8 mouse cellular contexts compared by ENCODE assay signal in genomic region chr9:67044551-67045305, GRCm38 (mm10). TPM values are rescaled to one million over a fixed set of nuclear protein-coding genes. Genes with fewer than 3 reads are reported as not detected.
A peak's percentile ranks its signal among the peaks of the same experiment; 100 is the strongest.
DNase-seq lines count a peak whose midpoint lies in the region; ATAC-seq lines count a peak whose summit lies in the region.

No protein-coding gene starts in this region.

- 0 out of 2 replicates have a peak overlapping the region, but pooled peaks have one; percentile 18 for H3K27ac ChIP-seq in kidney, embryonic 16.5 days (ENCODE audit: low read length)
- peak overlapping the region; percentile 50 for H3K27ac ChIP-seq in limb, embryonic 15.5 days
- H3K27ac ChIP-seq in neural tube, embryonic 15.5 days (replicated peaks): no peak overlapping the region

- H3K4me2 ChIP-seq in kidney, embryonic 16.5 days (replicated peaks; ENCODE audit: low read depth, low read length): peak overlapping the region; percentile 85
- peak overlapping the region; percentile 82 for H3K4me2 ChIP-seq in limb, embryonic 15.5 days
- peak overlapping the region; percentile 67 for H3K4me2 ChIP-seq in neural tube, embryonic 15.5 days

- 27% methylated on average over 9 of the region's 9 CpGs for WGBS in kidney, embryonic 16.5 days
- WGBS in limb, embryonic 15.5 days: 16% methylated on average over 9 of the region's 9 CpGs
- 38% methylated on average over 9 of the region's 9 CpGs for WGBS in neural tube, embryonic 15.5 days

- no peaks in the 10 kb centered on the region for H3K27me3 ChIP-seq in kidney, embryonic 16.5 days (ENCODE audit: insufficient read depth, low read length)
- no peaks in the 10 kb centered on the region for H3K27me3 ChIP-seq in limb, embryonic 15.5 days
- peaks cover 26% of the 10 kb centered on the region for H3K27me3 ChIP-seq in neural tube, embryonic 15.5 days (replicated peaks)

- no peak overlapping the region for H3K4me3 ChIP-seq in kidney, embryonic 16.5 days (ENCODE audit: low read length)
- H3K4me3 ChIP-seq in limb, embryonic 15.5 days: no peak overlapping the region
- no peak overlapping the region for H3K4me3 ChIP-seq in neural tube, embryonic 15.5 days (replicated peaks)

- no peaks in the 10 kb centered on the region for H3K9me3 ChIP-seq in kidney, embryonic 16.5 days (ENCODE audit: low read length)
- no peaks in the 10 kb centered on the region for H3K9me3 ChIP-seq in limb, embryonic 15.5 days
- no peaks in the 10 kb centered on the region for H3K9me3 ChIP-seq in neural tube, embryonic 15.5 days (replicated peaks)

- ATAC-seq in common myeloid progenitor, adult 5-6 weeks (replicated peaks; ENCODE audit: low read depth, poor library complexity, severe bottlenecking): peak; percentile 30
- no peak for ATAC-seq in kidney, embryonic 16.5 days (ENCODE audit: low FRiP score, low TSS enrichment)
- ATAC-seq in limb, embryonic 15.5 days (ENCODE audit: insufficient number of reproducible peaks, low FRiP score, low TSS enrichment, low read depth): no peak
- ATAC-seq in neural tube, embryonic 15.5 days (ENCODE audit: low FRiP score): no peak

- no peaks in the 10 kb centered on the region for H3K36me3 ChIP-seq in kidney, embryonic 16.5 days (ENCODE audit: insufficient read depth, low read length)
- H3K36me3 ChIP-seq in limb, embryonic 15.5 days: peaks cover 3% of the 10 kb centered on the region; the same call in 1 of the 2 replicates
- H3K36me3 ChIP-seq in neural tube, embryonic 15.5 days: no peaks in the 10 kb centered on the region

- peak; percentile 39 for DNase-seq in urinary bladder, postnatal 25 days (ENCODE audit: low spot score)
- DNase-seq in urinary bladder, adult 2 months (ENCODE audit: low spot score): no peak
- DNase-seq in heart, adult 8-10 months (ENCODE audit: low spot score): peak; percentile 63
- peak; percentile 57 for DNase-seq in thymus, postnatal 25 days

- no peak overlapping the region for H3K9ac ChIP-seq in kidney, embryonic 16.5 days (replicated peaks; ENCODE audit: low read length)
- H3K9ac ChIP-seq in limb, embryonic 15.5 days: no peak overlapping the region
- no peak overlapping the region for H3K9ac ChIP-seq in neural tube, embryonic 15.5 days (replicated peaks)

- peaks cover 68% of the 10 kb centered on the region for H3K4me1 ChIP-seq in kidney, embryonic 16.5 days (ENCODE audit: insufficient read depth, low read length)
- peaks cover 78% of the 10 kb centered on the region for H3K4me1 ChIP-seq in limb, embryonic 15.5 days
- H3K4me1 ChIP-seq in neural tube, embryonic 15.5 days: peaks cover 77% of the 10 kb centered on the region

RNA-seq across cellular contexts. Expression of gene Tpm1, which starts 4.5 kb away (rescaled TPM):
- 5,954 and 6,025 TPM in 2 replicates for polyA plus RNA-seq in urinary bladder, adult 2 months (2012; rRNA removed)
- total RNA-seq in common myeloid progenitor, adult 5-6 weeks (2017): 101 and 111 TPM in 2 replicates
- over 10,000 TPM in 3 of 4 experiments, 1,000 to 10,000 TPM in 1; 9,382 to 12,072 (median 10,190) TPM for total RNA-seq in heart, adult 8-10 months (2022)
- 578 and 635 TPM in 2 replicates for polyA plus RNA-seq in kidney, embryonic 16.5 days (2015; fragmentation: Nextera tagmentation; extraction: Ambion mirVana)
- 710 and 1,010 TPM in 2 replicates for polyA plus RNA-seq in limb, embryonic 15.5 days (2015; fragmentation: Nextera tagmentation; extraction: Ambion mirVana)
- 230 and 300 TPM in 2 replicates for polyA plus RNA-seq in neural tube, embryonic 15.5 days (2015; fragmentation: Nextera tagmentation; extraction: Ambion mirVana)
